Mouse (Mus musculus) forebrain, embryonic 14.5 days (tissue): ENCODE data around the gene Tfap2c. TPM values are rescaled to one million over a fixed set of nuclear protein-coding genes. Genes with fewer than 3 reads are reported as not detected.
A peak's percentile ranks its signal among the peaks of the same experiment; 100 is the strongest.

Source experiments
- ATAC-seq: fragments of 200-750 bp; cut with Nextera tagmentation; 2 replicates; pipeline ENCODE4 v1.8.0; 2017; ENCODE audit warnings: mild to moderate bottlenecking, moderate library complexity
- DNase-seq: peaks from one replicate; pipeline ENCODE4 v3.0.0-alpha.2; 2015; ENCODE audit warnings: low spot score
- H3K27ac ChIP-seq: fragments of 300-500 bp; sonication (generic); 2 replicates; pipeline ENCODE4 v1.5.1; 2014; ENCODE audit warnings: low read depth, mild to moderate bottlenecking, control low read depth, low read length, moderate library complexity
- H3K27me3 ChIP-seq: fragments of 300-500 bp; sonication (generic); replicated peaks from 2 replicates; pipeline ENCODE4 v1.6.1; 2014; ENCODE audit warnings: low read length, control low read depth, mixed read lengths; ENCODE audit not compliant: control insufficient read depth, insufficient read depth
- H3K36me3 ChIP-seq: fragments of 300-500 bp; sonication (generic); 2 replicates; pipeline ENCODE4 v1.6.1; 2014; ENCODE audit warnings: low read length, control low read depth; ENCODE audit not compliant: control insufficient read depth, insufficient read depth
- H3K4me1 ChIP-seq: fragments of 300-500 bp; sonication (generic); 2 replicates; pipeline ENCODE4 v1.6.1; 2014; ENCODE audit warnings: antibody characterized with exemption, low read length, control low read depth; ENCODE audit not compliant: control insufficient read depth, insufficient read depth
- H3K4me2 ChIP-seq: fragments of 300-500 bp; sonication (generic); 2 replicates; pipeline ENCODE4 v1.6.1; 2014; ENCODE audit warnings: mild to moderate bottlenecking, control low read depth, low read length
- H3K4me3 ChIP-seq: fragments of 300-500 bp; sonication (generic); 2 replicates; pipeline ENCODE4 v1.5.1; 2014; ENCODE audit warnings: low read depth, low read length, control low read depth
- H3K9ac ChIP-seq: fragments of 300-500 bp; sonication (generic); 2 replicates; pipeline ENCODE4 v1.6.1; 2014; ENCODE audit warnings: mild to moderate bottlenecking, low read length, control low read depth, moderate library complexity
- H3K9me3 ChIP-seq: fragments of 300-500 bp; sonication (generic); replicated peaks from 2 replicates; pipeline ENCODE4 v1.6.1; 2016; ENCODE audit warnings: low read length, control low read depth, mixed read lengths; ENCODE audit not compliant: control insufficient read depth
- WGBS: fragments of 180-500 bp; shearing (Covaris S2); extraction: QIAGEN DNeasy Blood & Tissue Kit; methylation state at CpG from one replicate; pipeline ENCODE4 v1.1.7; 2014; 5-methylcytosine and 5-hydroxymethylcytosine counted together
- polyA plus RNA-seq: library from polyadenylated mRNA; unstranded; fragments of >200 nt; fragmentation: Nextera tagmentation; extraction: Ambion mirVana; gene quantifications from 2 replicates; pipeline ENCODE4 v1.2.1, GENCODE M21; 2014

Tfap2c gene
- polyA plus RNA-seq: 20.6 and 21.8 TPM in 2 replicates

DNA sequence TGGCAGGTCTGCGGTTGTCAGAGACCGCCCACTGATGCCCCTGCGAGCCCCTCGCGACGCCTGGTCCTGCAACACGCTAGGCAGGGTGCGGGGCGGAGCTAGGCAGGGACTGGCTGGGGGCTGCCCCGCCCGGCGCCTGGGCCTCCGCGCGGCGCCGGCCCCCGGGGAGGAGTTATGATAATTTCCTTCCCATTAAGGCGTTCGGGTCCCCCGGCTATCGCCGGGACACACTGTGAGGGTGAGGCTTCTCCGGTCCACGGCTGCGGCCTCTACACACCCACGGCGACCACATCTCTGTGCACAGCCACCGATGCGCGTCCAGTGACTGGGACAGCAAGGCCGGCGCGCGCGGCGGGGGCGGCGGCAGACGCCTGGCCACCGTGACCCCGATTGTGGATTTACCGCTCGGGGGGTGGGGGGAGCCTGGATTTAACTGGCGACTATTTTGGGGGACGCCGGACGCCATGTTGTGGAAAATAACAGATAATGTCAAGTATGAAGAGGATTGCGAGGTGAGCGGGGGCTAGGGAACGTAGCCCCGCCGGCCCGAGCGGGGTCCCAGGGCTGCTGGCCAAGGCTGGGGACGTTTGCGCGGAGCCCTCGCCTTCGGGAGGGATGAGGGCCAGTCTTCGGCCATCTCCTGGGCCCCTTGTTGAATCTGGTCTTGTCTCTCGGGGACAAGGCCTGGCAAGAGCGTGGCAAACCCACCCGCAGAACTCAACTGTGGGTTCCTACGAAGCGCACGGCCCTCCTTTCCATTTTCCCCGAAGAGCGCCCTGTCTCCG is at the start of gene Tfap2c:
Gene Tfap2c, plus strand, starts transcription at position 223 of the 785 bp plus-strand sequence.
- Histone ChIP-seq H3K9ac (peak within 1 kb of the TSS; percentile 73), H3K27ac (no peak within 1 kb of the TSS), H3K9me3 (no peaks in the 10 kb centered on the region), H3K27me3 (peaks cover 74% of the 10 kb centered on the region), H3K4me3 (peak within 1 kb of the TSS; percentile 47), H3K4me1 (peaks cover 15% of the 10 kb centered on the region; the same call in 1 of the 2 replicates), H3K4me2 (peak within 1 kb of the TSS; percentile 65), H3K36me3 (peaks cover 2% of the 10 kb centered on the region; the same call in 1 of the 2 replicates)
- WGBS: under 1% methylated on average over 68 of the region's 70 CpGs
- peak; percentile 78 for ATAC-seq
- peak; percentile 84 for DNase-seq

DNA sequence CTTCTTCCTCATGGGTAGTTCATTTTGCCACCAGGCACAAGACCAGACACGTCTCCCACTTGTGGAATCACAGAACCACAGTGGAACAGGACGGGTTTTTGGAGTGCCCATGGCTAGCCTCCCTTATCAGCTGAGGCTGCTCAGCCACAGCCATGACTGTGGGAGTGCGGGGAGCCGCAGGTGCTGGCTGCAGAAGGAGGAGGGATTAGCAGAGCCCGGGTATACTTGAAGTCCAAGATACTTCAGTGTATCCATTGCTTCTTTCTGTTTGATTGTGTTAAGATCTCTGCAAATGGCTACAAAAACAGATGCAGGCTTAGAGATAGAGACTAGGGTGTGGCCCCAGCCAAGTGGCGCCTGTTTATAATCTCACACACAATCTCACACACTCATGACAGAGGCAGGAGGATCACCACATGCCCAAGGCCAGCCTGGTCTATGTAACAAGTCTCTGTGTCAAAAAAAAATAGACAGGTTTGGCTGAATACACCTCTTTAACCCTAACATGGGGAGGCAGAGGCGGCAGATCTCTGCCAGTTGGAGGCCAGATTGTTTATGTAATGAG is 48.6 kb upstream of the Tfap2c start:
- ATAC-seq: no peak
- Histone ChIP-seq H3K4me1 (no peaks in the 10 kb centered on the region), H3K36me3 (no peaks in the 10 kb centered on the region), H3K9me3 (no peaks in the 10 kb centered on the region), H3K4me3 (no peak overlapping the region), H3K9ac (no peak overlapping the region), H3K27ac (no peak overlapping the region), H3K27me3 (no peaks in the 10 kb centered on the region), H3K4me2 (no peak overlapping the region)
- DNase-seq: no peak
- WGBS: 57% methylated on average over 7 of the region's 7 CpGs

DNA sequence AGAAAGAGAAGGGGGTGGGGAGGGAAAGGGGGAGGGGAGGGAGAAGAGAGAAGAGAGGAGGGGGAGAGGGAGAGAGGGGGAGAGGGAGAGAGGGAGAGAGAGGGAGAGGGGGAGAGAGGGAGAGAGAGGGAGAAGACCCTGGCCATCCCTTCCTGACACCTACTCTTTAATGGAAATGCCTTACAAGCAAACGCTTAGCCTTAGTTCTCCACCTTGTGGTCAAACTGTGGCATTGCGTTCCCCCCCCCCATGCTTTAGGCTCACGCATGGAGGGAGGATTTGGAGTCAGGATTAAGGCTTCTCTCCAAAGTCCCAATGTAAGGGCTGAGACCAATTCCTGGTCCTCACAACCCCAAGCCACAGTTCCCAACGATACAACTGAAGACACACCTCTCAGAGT is 48.1 kb upstream of the Tfap2c start:
- ATAC-seq: peak; percentile 44
- DNase-seq: peak; percentile 74
- H3K36me3 ChIP-seq: no peaks in the 10 kb centered on the region
- H3K4me1 ChIP-seq: no peaks in the 10 kb centered on the region
- no peaks in the 10 kb centered on the region for H3K27me3 ChIP-seq
- H3K4me2 ChIP-seq: no peak overlapping the region
- H3K4me3 ChIP-seq: no peak overlapping the region
- 8% methylated on average over 4 of the region's 4 CpGs for WGBS
- H3K27ac ChIP-seq: no peak overlapping the region
- H3K9ac ChIP-seq: no peak overlapping the region
- no peaks in the 10 kb centered on the region for H3K9me3 ChIP-seq

DNA sequence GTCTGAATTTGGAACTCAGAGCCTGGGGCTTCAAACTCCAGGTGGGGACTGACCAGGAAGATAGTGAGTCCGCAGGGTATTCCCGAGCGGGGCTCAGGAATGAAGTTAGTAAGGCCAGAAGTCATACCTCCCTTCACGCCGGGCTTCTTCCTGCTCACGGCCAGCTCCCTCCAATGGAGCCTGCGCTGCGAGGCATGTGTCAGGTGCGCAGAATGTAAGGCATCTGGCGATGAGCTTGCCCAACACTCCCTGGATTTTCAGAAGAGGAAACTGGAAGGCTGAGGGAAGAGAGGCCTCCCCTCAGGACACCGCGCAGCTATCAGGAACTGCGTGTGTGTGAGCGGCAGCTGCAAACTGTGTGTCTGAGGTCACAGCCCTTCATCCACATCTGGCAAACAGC is 47.2 kb upstream of the Tfap2c start:
- H3K4me2 ChIP-seq: no peak overlapping the region
- DNase-seq (no peak), ATAC-seq (no peak)
- no peaks in the 10 kb centered on the region for H3K27me3 ChIP-seq
- 83% methylated on average over 14 of the region's 14 CpGs for WGBS
- H3K36me3 ChIP-seq: no peaks in the 10 kb centered on the region
- H3K27ac ChIP-seq: no peak overlapping the region
- H3K4me1 ChIP-seq: no peaks in the 10 kb centered on the region
- no peaks in the 10 kb centered on the region for H3K9me3 ChIP-seq
- H3K9ac ChIP-seq: no peak overlapping the region
- H3K4me3 ChIP-seq: no peak overlapping the region

DNA sequence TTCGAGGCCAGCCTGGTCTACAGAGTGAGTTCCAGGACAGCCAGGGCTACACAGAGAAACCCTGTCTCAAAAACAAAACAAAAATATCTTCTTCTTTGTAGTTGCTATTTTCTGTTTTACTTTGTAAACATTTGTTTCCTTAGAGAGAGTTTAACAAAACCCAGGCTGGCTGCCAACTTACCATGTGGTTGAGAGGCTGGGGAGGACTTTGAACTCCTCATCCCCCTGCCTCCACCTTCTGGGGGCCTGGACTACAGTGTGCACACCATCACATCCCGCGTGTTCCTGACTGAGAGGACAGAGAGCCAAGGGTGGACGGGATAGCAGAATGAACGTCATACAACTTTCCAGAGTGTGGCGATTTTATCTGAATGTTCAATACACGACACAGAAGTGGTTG is 43.3 kb upstream of the Tfap2c start:
- Histone ChIP-seq H3K27ac (no peak overlapping the region), H3K9ac (no peak overlapping the region), H3K4me3 (no peak overlapping the region), H3K9me3 (no peaks in the 10 kb centered on the region), H3K4me2 (no peak overlapping the region), H3K4me1 (no peaks in the 10 kb centered on the region), H3K36me3 (no peaks in the 10 kb centered on the region), H3K27me3 (no peaks in the 10 kb centered on the region)
- no peak for ATAC-seq
- no peak for DNase-seq
- 86% methylated on average over 7 of the region's 7 CpGs for WGBS

DNA sequence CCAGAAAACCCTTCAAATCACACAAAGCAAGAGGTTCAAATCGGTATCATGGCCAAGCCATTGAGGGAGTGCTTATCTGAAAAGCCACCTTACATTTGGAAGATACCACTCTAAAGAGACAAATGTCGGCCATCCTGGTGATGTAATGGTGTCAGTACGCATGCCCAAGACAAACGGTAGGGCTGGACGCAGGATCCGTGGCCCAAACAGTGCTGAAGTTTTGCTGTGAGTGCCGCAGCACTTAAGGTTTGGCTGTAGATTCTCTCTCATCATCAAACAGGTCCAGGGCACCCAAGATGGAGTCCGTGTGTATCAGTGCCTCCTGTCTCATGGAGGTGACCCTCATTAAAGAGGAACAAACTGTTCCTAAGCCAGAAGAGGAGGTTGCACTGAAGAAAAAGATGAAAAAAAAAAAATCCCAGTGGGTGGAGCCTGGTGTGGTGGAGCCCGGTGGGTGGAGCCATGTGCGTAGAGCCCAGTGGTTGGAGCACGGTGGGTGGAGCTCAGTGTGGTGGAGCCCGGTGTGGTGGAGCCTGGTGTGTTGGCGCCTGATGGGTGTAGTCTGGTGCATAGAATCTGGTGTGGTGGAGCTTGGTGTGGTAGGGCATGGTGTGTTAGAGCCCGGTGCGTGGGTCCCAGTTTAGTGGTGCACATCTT is 39.2 kb upstream of the Tfap2c start:
- H3K36me3 ChIP-seq: no peaks in the 10 kb centered on the region
- DNase-seq (no peak), ATAC-seq (no peak)
- H3K9me3 ChIP-seq: no peaks in the 10 kb centered on the region
- no peak overlapping the region for H3K4me3 ChIP-seq
- H3K4me2 ChIP-seq: no peak overlapping the region
- no peak overlapping the region for H3K27ac ChIP-seq
- no peak overlapping the region for H3K9ac ChIP-seq
- H3K27me3 ChIP-seq: no peaks in the 10 kb centered on the region
- no peaks in the 10 kb centered on the region for H3K4me1 ChIP-seq
- 90% methylated on average over 15 of the region's 15 CpGs for WGBS

DNA sequence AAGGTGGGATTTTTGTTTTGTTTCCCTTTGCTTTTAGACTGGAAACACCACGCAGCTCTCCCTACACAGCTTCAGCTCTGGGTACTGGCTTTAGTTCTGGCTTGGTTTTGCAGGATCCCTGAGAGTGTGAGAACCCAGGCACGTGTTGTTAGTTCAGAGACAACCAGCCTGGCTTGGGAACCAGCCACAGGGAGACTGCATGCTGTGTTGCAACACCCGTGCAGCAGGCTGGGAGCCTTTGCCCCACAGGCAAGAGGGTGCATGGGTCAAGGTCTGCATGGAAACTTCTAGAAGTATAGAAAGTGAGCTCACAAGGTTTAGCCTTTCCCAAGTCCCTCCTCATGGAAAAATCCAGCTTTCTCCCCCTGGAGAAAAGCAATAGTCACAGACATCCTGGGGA is 38.5 kb upstream of the Tfap2c start:
- Histone ChIP-seq H3K9me3 (no peaks in the 10 kb centered on the region), H3K4me1 (no peaks in the 10 kb centered on the region), H3K27ac (no peak overlapping the region), H3K4me2 (no peak overlapping the region), H3K9ac (no peak overlapping the region), H3K27me3 (no peaks in the 10 kb centered on the region), H3K36me3 (no peaks in the 10 kb centered on the region), H3K4me3 (no peak overlapping the region)
- no peak for ATAC-seq
- no peak for DNase-seq
- WGBS: 63% methylated on average over 3 of the region's 3 CpGs

DNA sequence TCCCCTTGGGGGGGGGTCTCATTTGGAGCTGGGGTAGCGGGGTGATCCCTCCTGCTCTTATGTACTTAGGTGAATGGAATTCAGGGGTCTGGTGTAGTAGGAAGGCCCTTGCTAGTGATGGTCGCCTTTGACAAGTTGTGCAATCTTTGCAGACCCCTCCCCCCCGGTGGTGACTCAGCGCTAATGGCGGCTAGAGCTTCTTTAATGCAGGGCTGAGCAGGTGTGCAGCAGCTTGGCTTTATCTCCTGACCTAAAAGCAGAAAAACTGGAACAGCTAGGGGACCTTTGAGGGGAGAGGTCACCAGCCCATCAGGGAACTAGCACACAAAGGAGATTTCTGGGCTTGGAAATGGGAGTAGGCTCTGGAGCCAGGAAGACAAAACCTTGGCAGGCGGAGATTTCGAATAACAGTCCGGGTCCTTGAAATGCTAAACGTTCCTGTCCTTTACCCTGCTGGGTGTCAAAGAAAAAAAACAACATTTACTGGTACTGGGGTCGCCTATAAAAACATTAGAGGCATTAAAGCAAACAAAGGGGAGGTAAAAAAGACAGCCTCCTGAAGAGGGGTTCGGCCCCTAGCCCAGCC is 32.9 kb upstream of the Tfap2c start:
- ATAC-seq: no peak
- Histone ChIP-seq H3K9me3 (no peaks in the 10 kb centered on the region), H3K9ac (no peak overlapping the region), H3K4me1 (no peaks in the 10 kb centered on the region), H3K27me3 (no peaks in the 10 kb centered on the region), H3K27ac (no peak overlapping the region), H3K36me3 (no peaks in the 10 kb centered on the region), H3K4me3 (no peak overlapping the region), H3K4me2 (no peak overlapping the region)
- WGBS: 33% methylated on average over 11 of the region's 11 CpGs
- no peak for DNase-seq
